Mouse (Mus musculus) cerebellum, adult 2 months (tissue): ENCODE measurements around the gene Spesp1. TPM values are rescaled to one million over a fixed set of nuclear protein-coding genes. Genes with fewer than 3 reads are reported as not detected.

Experiments used
- DNase-seq, 2 experiments: peaks; one replicate each; pipeline ENCODE4 v3.0.0; 2021
- H3K27ac ChIP-seq: fragments of 200-500 bp; 2 replicates; pipeline ENCODE4 v1.5.1; 2012; ENCODE audit warnings: low read length, control low read depth, inconsistent platforms; ENCODE audit not compliant: insufficient read depth
- H3K27me3 ChIP-seq: fragments of 200-500 bp; 2 replicates; pipeline ENCODE4 v1.6.1; 2012; ENCODE audit warnings: inconsistent platforms, mild to moderate bottlenecking, low read length, moderate library complexity; ENCODE audit not compliant: control insufficient read depth, insufficient read depth
- H3K4me1 ChIP-seq: fragments of 200-500 bp; 2 replicates; pipeline ENCODE4 v1.6.1; 2011; ENCODE audit warnings: low read length; ENCODE audit not compliant: control insufficient read depth, insufficient read depth
- H3K4me3 ChIP-seq: fragments of 200-500 bp; replicated peaks from 2 replicates; pipeline ENCODE3; 2011; ENCODE audit warnings: mild to moderate bottlenecking, low read depth, low read length, control low read depth; ENCODE audit not compliant: insufficient read depth
- CTCF ChIP-seq: fragments of 200-500 bp; IDR thresholded peaks from 2 replicates; pipeline ENCODE4 v1.5.1; 2011; ENCODE audit warnings: low read depth, mild to moderate bottlenecking, control low read depth, low read length, moderate library complexity, borderline replicate concordance; ENCODE audit not compliant: insufficient read depth
- POLR2A ChIP-seq: fragments of 200-500 bp; IDR thresholded peaks from 2 replicates; pipeline ENCODE4 v1.6.1; 2011; ENCODE audit warnings: low read length, control low read depth, borderline replicate concordance; ENCODE audit not compliant: insufficient read depth
- WGBS: fragments of 180-500 bp; shearing (Covaris S2); methylation state at CpG from one replicate; pipeline ENCODE4 v1.1.7; 2018; 5-methylcytosine and 5-hydroxymethylcytosine counted together
- polyA plus RNA-seq: library from polyadenylated mRNA; depleted of rRNA; stranded (reverse); fragments of >200 nt; gene quantifications from 2 replicates; pipeline ENCODE4 v1.2.3, GENCODE M21; 2012; rRNA removed

Spesp1 gene
- polyA plus RNA-seq, 1 experiment, result not detected

GRCm38 (mm10) chr9:62222029-62222428 lies 60.0 kb downstream of the Spesp1 start:
- no peak overlapping the region for H3K4me3 ChIP-seq
- peaks cover 3% of the 10 kb centered on the region for H3K4me1 ChIP-seq
- TF ChIP-seq POLR2A, result no peak
- no peak for TF ChIP-seq CTCF

More at GRCm38 (mm10) chr9:62222029-62222428, 60.0 kb downstream of the Spesp1 start:
- Histone ChIP-seq H3K27ac (no peak overlapping the region), H3K27me3 (no peaks in the 10 kb centered on the region)
- DNase-seq, result no peak
- WGBS, result 47% methylated on average over 2 of the region's 2 CpGs

Other genes with a start within 250 kb of the Spesp1 start
- gene Glce, start 159.6 kb downstream of the Spesp1 start, polyA plus RNA-seq, result 17.8 and 20.4 TPM in 2 replicates
- gene Anp32a, start 59.1 kb upstream of the Spesp1 start, polyA plus RNA-seq, result 421 and 445 TPM in 2 replicates